Mouse (Mus musculus): ENCODE results near the gene Spata1.

DNA sequence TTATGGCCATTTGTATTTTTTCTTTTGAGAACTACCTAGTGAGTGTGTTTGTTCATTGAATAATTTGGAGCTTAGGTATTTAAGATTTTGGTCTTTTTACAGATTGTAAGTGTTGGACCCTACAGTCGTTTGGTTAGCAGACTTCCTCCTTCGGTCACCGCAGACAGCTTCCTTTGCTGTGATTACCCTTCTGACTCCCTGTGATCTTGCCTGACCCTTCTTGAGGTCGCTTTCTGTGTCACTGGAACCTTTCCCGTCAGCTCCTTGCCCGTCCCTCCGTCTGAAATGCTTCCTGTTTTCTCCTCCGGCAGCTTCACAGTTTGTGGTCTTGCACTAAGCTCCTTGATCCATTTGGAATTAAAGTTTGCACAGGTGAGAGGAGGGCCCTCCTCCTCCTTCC lies 77.8 kb downstream of the Spata1 start:
- TF ChIP-seq CTCF (IDR thresholded peaks at IDR 0.05; ENCODE audit: low read depth, low read length), result no peak
- TF ChIP-seq POLR2AphosphoS5 (IDR thresholded peaks at IDR 0.05; ENCODE audit: insufficient replicate concordance, low read depth, low read length), result no peak
- no peak for TF ChIP-seq TAL1 (conservative IDR thresholded peaks at IDR 0.05; ENCODE audit: low read depth, low read length)
- TF ChIP-seq GATA1 (IDR thresholded peaks at IDR 0.05; ENCODE audit: borderline replicate concordance, low read length), result no peak
- TF ChIP-seq GATA2 (IDR thresholded peaks at IDR 0.05; ENCODE audit: borderline replicate concordance, low read depth, low read length), result no peak

Measured in G1E (cell line).